Mouse (Mus musculus) myocyte (in vitro differentiated cells): ENCODE data around the gene B2m.

Experiments
- MYOG ChIP-seq, 3 experiments: IDR thresholded peaks; one replicate each; pipeline ENCODE4 v1.6.1; 2011; ENCODE audit warnings: control low read depth in 2 of 3, low read depth in 2 of 3, mild to moderate bottlenecking in 2 of 3; ENCODE audit not compliant: insufficient read length in 2 of 3, control insufficient read depth in 1 of 3, insufficient read depth in 1 of 3
- POLR2A ChIP-seq: IDR thresholded peaks from one replicate; pipeline ENCODE4 v1.6.1; 2011; ENCODE audit warnings: low read depth, mild to moderate bottlenecking, control low read depth, moderate library complexity; ENCODE audit not compliant: insufficient read length
- POLR2AphosphoS2 ChIP-seq: IDR thresholded peaks from one replicate; pipeline ENCODE4 v1.6.1; 2011; ENCODE audit warnings: low read depth, control low read depth; ENCODE audit not compliant: insufficient read length

DNA sequence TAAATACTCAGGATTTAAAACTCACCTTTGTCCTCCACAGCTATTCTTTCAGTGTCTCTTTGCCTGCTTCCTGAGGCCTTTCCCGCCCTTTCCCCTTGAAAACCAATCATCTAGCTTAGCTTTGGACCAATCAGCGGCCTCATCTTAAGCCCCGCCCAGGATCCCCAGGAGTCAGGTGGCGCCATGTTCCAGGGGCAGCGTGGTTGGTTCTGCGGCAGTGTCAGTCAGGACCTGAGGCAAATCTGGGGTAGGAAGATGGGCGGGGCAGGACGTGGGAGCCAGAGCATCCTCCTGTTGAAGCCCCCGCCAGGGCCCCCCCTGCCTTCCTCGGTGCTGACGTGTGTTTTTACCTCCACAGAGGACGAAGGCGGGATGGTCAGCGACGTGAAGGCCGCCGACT, 38.6 kb downstream of the B2m start, which contains the start of the genes Patl2 and Terb2:
- TF ChIP-seq POLR2A, result no peak
- no peak for TF ChIP-seq MYOG (IDR thresholded peaks at IDR 0.05; ENCODE audit: control insufficient read depth in 1 of 3, insufficient read depth in 1 of 3, insufficient read length in 2 of 3, low read depth in 2 of 3)
- no peak for TF ChIP-seq POLR2AphosphoS2
